Mouse (Mus musculus) kidney, embryonic 16.5 days (tissue): ENCODE data around the gene Bpifc. TPM values are rescaled to one million over a fixed set of nuclear protein-coding genes. Genes with fewer than 3 reads are reported as not detected.
A peak's percentile ranks its signal among the peaks of the same experiment; 100 is the strongest.

Experiments
- ATAC-seq: fragments of 200-750 bp; cut with Nextera tagmentation; 2 replicates; pipeline ENCODE4 v1.8.0; 2017; ENCODE audit warnings: moderate TSS enrichment; ENCODE audit not compliant: low FRiP score, low TSS enrichment
- H3K27ac ChIP-seq: fragments of 300-500 bp; sonication (generic); 2 replicates; pipeline ENCODE4 v1.5.1; 2014; ENCODE audit warnings: low read length
- H3K27me3 ChIP-seq: fragments of 300-500 bp; sonication (generic); 2 replicates; pipeline ENCODE4 v1.6.1; 2014; ENCODE audit warnings: low read length, control low read depth, mixed read lengths; ENCODE audit not compliant: insufficient read depth
- H3K36me3 ChIP-seq: fragments of 300-500 bp; sonication (generic); 2 replicates; pipeline ENCODE4 v1.6.1; 2014; ENCODE audit warnings: low read length, control low read depth, mixed read lengths; ENCODE audit not compliant: insufficient read depth
- H3K4me1 ChIP-seq: fragments of 300-500 bp; sonication (generic); 2 replicates; pipeline ENCODE4 v1.6.1; 2014; ENCODE audit warnings: low read length, control low read depth, mixed read lengths; ENCODE audit not compliant: insufficient read depth
- H3K4me2 ChIP-seq: fragments of 300-500 bp; sonication (generic); replicated peaks from 2 replicates; pipeline ENCODE4 v1.6.1; 2014; ENCODE audit warnings: low read depth, low read length
- H3K4me3 ChIP-seq: fragments of 300-500 bp; sonication (generic); 2 replicates; pipeline ENCODE4 v1.5.1; 2014; ENCODE audit warnings: mild to moderate bottlenecking, low read length
- H3K9ac ChIP-seq: fragments of 300-500 bp; sonication (generic); replicated peaks from 2 replicates; pipeline ENCODE4 v1.6.1; 2014; ENCODE audit warnings: low read length
- H3K9me3 ChIP-seq: fragments of 300-500 bp; sonication (generic); 2 replicates; pipeline ENCODE4 v1.6.1; 2016; ENCODE audit warnings: low read length, control low read depth
- WGBS: fragments of 180-500 bp; shearing (Covaris S2); extraction: QIAGEN DNeasy Blood & Tissue Kit; methylation state at CpG from one replicate; pipeline ENCODE4 v1.1.7; 2014; 5-methylcytosine and 5-hydroxymethylcytosine counted together
- polyA plus RNA-seq: library from polyadenylated mRNA; unstranded; fragments of >200 nt; fragmentation: Nextera tagmentation; extraction: Ambion mirVana; gene quantifications from 2 replicates; pipeline ENCODE4 v1.2.1, GENCODE M21; 2015

The Bpifc gene
- polyA plus RNA-seq, 1 experiment from 2014 or later: 0.29 TPM

DNA sequence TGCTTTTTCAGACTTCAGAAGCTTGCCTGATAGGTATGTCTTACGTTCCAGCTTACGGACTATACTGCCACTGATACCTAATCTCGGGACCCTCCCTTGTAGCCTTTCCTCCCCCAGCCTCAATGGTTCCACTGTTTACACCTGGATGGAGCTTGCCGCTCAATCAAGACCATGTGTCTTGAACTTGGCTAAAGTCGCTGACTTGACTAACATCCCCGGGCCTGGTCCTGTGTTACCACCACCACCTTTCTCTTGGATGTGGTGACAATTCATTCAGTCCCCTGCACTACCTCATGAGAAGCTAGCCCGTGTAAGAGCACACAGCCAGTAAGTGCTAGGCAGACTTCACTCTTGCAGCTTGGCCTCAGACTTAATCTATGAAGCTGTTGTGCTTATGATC is 47.4 kb downstream of the Bpifc start:
- no peaks in the 10 kb centered on the region for H3K4me1 ChIP-seq
- H3K4me2 ChIP-seq: no peak overlapping the region
- no peaks in the 10 kb centered on the region for H3K27me3 ChIP-seq
- no peaks in the 10 kb centered on the region for H3K36me3 ChIP-seq
- H3K4me3 ChIP-seq: no peak overlapping the region
- H3K9ac ChIP-seq: no peak overlapping the region
- no peaks in the 10 kb centered on the region for H3K9me3 ChIP-seq
- no peak overlapping the region for H3K27ac ChIP-seq
- WGBS: 89% methylated on average over 7 of the region's 7 CpGs
- no peak for ATAC-seq

DNA sequence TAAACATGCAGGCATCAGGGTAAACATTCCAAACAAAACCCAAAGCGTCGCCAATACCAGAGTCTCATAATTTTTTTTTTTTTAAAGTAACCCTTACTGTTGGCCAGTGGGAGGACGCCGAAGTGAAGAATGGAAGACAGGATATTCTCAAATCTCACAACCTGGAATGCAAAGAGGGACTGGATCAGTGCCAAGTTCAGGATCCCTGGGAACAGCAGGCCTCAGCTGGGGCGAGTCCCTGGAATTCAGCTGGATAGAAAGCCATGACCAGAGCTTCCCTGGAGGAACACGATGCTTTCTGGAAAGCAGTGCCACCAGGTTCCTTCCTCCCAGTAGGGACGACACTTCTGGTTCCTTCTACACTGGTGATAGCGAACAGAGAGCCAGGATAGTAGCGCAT is 48.8 kb downstream of the Bpifc start:
- Histone ChIP-seq H3K4me3 (no peak overlapping the region), H3K36me3 (no peaks in the 10 kb centered on the region), H3K4me2 (no peak overlapping the region), H3K9me3 (no peaks in the 10 kb centered on the region), H3K27ac (no peak overlapping the region), H3K9ac (no peak overlapping the region), H3K27me3 (no peaks in the 10 kb centered on the region), H3K4me1 (no peaks in the 10 kb centered on the region)
- no peak for ATAC-seq
- 68% methylated on average over 9 of the region's 9 CpGs for WGBS

DNA sequence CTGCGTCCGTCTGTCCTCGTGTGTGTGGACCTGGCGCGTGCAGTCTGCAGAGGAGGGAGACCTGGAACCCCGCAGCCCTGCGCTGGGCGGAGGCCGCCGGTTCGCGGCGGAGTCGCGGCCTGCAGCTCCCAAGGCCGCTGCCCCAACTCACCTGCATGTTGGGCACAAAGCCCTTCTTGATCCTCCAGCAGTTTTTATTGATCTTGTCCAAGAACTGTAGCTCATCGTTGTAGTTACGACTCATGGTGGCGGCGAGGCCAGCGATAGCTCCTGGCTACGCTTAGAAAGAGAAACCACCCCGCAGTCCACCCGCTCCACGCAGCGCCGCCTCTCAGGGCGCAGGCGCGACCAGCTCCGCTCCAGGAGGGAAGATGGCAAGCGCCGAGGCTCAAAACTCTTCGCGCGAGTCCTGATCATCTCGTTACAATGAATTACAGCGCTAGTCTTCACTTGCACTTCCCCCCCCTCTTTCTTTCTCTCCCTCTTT is 54.2 kb downstream of the Bpifc start, which contains the start of gene Rtcb:
Gene Rtcb, minus strand, starts transcription at position 360 of the 487 bp plus-strand sequence.
- Histone ChIP-seq H3K27ac (peak within 1 kb of the TSS; percentile 60; the same call in 1 of the 2 replicates), H3K36me3 (peaks cover 24% of the 10 kb centered on the region), H3K4me3 (peak within 1 kb of the TSS; percentile 59), H3K4me1 (peaks cover 6% of the 10 kb centered on the region; the same call in 1 of the 2 replicates), H3K4me2 (peak within 1 kb of the TSS; percentile 89), H3K9me3 (no peaks in the 10 kb centered on the region), H3K27me3 (no peaks in the 10 kb centered on the region), H3K9ac (peak within 1 kb of the TSS; percentile 72)
- peak; percentile 88 for ATAC-seq
- WGBS: under 1% methylated on average over 38 of the region's 38 CpGs

- no peaks in the 10 kb centered on the region for H3K9me3 ChIP-seq
- peak overlapping the region; percentile 72 for H3K9ac ChIP-seq
- H3K36me3 ChIP-seq: peaks cover 29% of the 10 kb centered on the region
- 3% methylated on average over 20 of the region's 20 CpGs for WGBS
- peak overlapping the region; percentile 89 for H3K4me2 ChIP-seq
- peak overlapping the region; percentile 60; the same call in 1 of the 2 replicates for H3K27ac ChIP-seq
- peaks cover 6% of the 10 kb centered on the region; the same call in 1 of the 2 replicates for H3K4me1 ChIP-seq
- no peak for ATAC-seq
- peak overlapping the region; percentile 59 for H3K4me3 ChIP-seq
- no peaks in the 10 kb centered on the region for H3K27me3 ChIP-seq
Measured at GRCm38 (mm10) chr10:85956871-85957419, 54.8 kb downstream of the Bpifc start.

DNA sequence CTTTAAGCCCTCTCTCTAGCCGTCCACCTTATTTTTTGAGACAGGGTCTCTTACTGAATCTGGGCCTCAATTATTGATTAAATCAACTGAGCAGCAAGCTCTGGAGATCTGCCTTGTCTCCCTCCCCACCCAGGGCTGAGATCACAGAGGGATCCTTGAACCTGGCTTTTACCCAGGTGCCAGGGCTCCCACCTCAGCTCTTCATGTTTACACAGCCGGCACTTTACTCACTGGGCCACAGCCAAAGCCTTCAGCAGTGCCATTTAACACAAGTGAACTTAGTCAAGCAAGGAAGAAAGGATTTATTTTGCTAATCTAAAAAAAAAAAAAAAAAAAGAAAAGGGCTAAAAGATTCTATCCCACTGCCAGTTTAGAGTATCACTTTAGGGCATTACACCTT is 57.3 kb downstream of the Bpifc start:
- Histone ChIP-seq H3K36me3 (peaks cover 45% of the 10 kb centered on the region), H3K27ac (no peak overlapping the region), H3K9me3 (no peaks in the 10 kb centered on the region), H3K4me1 (peaks cover 6% of the 10 kb centered on the region; the same call in 1 of the 2 replicates), H3K4me3 (no peak overlapping the region), H3K27me3 (no peaks in the 10 kb centered on the region), H3K4me2 (no peak overlapping the region), H3K9ac (no peak overlapping the region)
- no peak for ATAC-seq
- 81% methylated on average over 2 of the region's 2 CpGs for whole genome bisulfite sequencing

DNA sequence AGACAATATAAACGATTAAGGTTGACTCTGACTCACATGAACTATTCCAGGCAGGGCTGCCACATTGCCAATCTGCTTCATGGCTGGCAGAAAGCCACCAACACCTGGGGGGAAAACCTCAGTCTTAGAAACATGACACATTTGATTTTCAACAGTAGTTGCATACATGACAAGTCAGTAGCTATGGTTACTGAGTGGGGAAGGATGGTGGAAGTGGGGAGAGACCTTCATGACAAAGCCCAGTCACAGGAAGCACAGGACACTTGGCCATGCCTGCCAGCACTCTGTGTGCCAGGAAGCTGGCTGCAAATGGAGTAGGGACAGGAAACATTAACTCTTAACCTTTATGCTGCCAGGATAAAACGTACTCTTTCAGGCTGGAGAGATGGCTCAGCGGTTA is 58.3 kb downstream of the Bpifc start:
- H3K36me3 ChIP-seq: peaks cover 55% of the 10 kb centered on the region
- ATAC-seq: no peak

DNA sequence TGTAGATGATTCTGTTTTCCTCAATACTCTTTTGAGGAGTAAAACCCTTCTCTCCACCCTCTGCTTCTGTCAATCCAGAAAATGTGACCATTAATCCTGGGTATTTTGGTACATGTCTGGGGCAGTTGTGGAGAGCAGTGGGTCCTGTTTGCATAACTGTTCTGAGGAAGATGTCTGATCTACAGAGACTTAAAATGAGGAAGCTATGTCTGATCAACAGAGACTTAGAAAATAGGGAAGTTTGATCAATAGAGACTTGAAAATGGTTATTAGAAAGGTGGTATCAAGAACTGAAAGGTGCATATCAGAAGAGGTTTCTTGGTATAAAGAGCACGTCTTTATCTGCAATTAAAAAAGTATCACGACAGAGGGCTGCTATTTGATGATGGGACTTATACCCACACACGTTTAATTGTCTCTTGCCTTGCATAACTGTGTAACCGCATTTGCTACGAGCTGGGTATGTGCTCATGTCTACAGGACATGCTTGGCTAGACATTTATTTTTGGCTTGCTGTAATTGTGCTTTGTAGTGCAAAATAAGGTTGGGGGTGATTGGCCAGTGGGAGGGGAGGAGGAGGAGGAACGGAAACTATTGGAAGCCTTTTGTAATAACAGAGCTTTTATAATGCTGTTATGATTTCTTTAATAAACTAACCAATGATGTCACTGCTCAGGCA is 59.8 kb downstream of the Bpifc start:
- WGBS: 78% methylated on average over 6 of the region's 6 CpGs
- Histone ChIP-seq H3K9ac (no peak overlapping the region), H3K9me3 (no peaks in the 10 kb centered on the region), H3K4me1 (peaks cover 6% of the 10 kb centered on the region; the same call in 1 of the 2 replicates), H3K27ac (no peak overlapping the region), H3K4me2 (no peak overlapping the region), H3K4me3 (no peak overlapping the region), H3K36me3 (peaks cover 61% of the 10 kb centered on the region), H3K27me3 (no peaks in the 10 kb centered on the region)
- ATAC-seq: no peak

More for the DNA sequence above, 58.3 kb downstream of the Bpifc start:
- 71% methylated on average over 3 of the region's 3 CpGs for WGBS
- no peaks in the 10 kb centered on the region for H3K9me3 ChIP-seq
- peaks cover 6% of the 10 kb centered on the region; the same call in 1 of the 2 replicates for H3K4me1 ChIP-seq
- no peak overlapping the region for H3K9ac ChIP-seq
- H3K27me3 ChIP-seq: no peaks in the 10 kb centered on the region
- H3K4me2 ChIP-seq: no peak overlapping the region
- H3K4me3 ChIP-seq: no peak overlapping the region
- no peak overlapping the region for H3K27ac ChIP-seq

GRCm38 (mm10) chr10:85948483-85949196 is 63.1 kb downstream of the Bpifc start:
- no peak for ATAC-seq
- H3K4me1 ChIP-seq: no peaks in the 10 kb centered on the region
- WGBS: 96% methylated on average over 8 of the region's 8 CpGs
- no peak overlapping the region for H3K4me2 ChIP-seq
- H3K27ac ChIP-seq: no peak overlapping the region
- H3K9ac ChIP-seq: no peak overlapping the region
- H3K27me3 ChIP-seq: no peaks in the 10 kb centered on the region
- no peak overlapping the region for H3K4me3 ChIP-seq
- peaks cover 68% of the 10 kb centered on the region for H3K36me3 ChIP-seq
- no peaks in the 10 kb centered on the region for H3K9me3 ChIP-seq

- no peak overlapping the region for H3K4me3 ChIP-seq
- no peaks in the 10 kb centered on the region for H3K4me1 ChIP-seq
- no peaks in the 10 kb centered on the region for H3K27me3 ChIP-seq
- WGBS: 90% methylated on average over 6 of the region's 6 CpGs
- no peak for ATAC-seq
- H3K36me3 ChIP-seq: peaks cover 49% of the 10 kb centered on the region
- peaks cover 14% of the 10 kb centered on the region; the same call in 1 of the 2 replicates for H3K9me3 ChIP-seq
- no peak overlapping the region for H3K4me2 ChIP-seq
- H3K27ac ChIP-seq: no peak overlapping the region
- H3K9ac ChIP-seq: no peak overlapping the region
Measured at GRCm38 (mm10) chr10:85936280-85936965, 75.3 kb downstream of the Bpifc start.
